Mouse (Mus musculus) hindbrain, embryonic 13.5 days (tissue): Measurements from ENCODE around the gene Olfr1087. TPM values are rescaled to one million over a fixed set of nuclear protein-coding genes. Genes with fewer than 3 reads are reported as not detected.
"Not testable (repeated sequence)": the region's sequence is repeated elsewhere in the genome, so short reads cannot be mapped to it uniquely, and the experiment has no call there.

Experiments
- ATAC-seq: fragments of 200-750 bp; cut with Nextera tagmentation; 2 replicates; pipeline ENCODE4 v1.8.0; 2017; ENCODE audit warnings: moderate TSS enrichment; ENCODE audit not compliant: low FRiP score
- H3K27ac ChIP-seq: fragments of 300-500 bp; sonication (generic); 2 replicates; pipeline ENCODE4 v1.5.1; 2015; ENCODE audit warnings: inconsistent platforms, mild to moderate bottlenecking, moderate library complexity
- H3K27me3 ChIP-seq: fragments of 300-500 bp; sonication (generic); 2 replicates; pipeline ENCODE4 v1.6.1; 2015; ENCODE audit warnings: mild to moderate bottlenecking, inconsistent platforms
- H3K36me3 ChIP-seq: fragments of 300-500 bp; sonication (generic); 2 replicates; pipeline ENCODE4 v1.6.1; 2015; ENCODE audit warnings: mild to moderate bottlenecking, inconsistent platforms
- H3K4me1 ChIP-seq: fragments of 300-500 bp; sonication (generic); replicated peaks from 2 replicates; pipeline ENCODE4 v1.6.1; 2015; ENCODE audit warnings: inconsistent platforms
- H3K4me2 ChIP-seq: fragments of 300-500 bp; sonication (generic); 2 replicates; pipeline ENCODE4 v1.6.1; 2015; ENCODE audit warnings: inconsistent platforms, mild to moderate bottlenecking, moderate library complexity
- H3K4me3 ChIP-seq: fragments of 300-500 bp; sonication (generic); 2 replicates; pipeline ENCODE4 v1.5.1; 2015; ENCODE audit warnings: mild to moderate bottlenecking, inconsistent platforms
- H3K9ac ChIP-seq: fragments of 300-500 bp; sonication (generic); 2 replicates; pipeline ENCODE4 v1.6.1; 2015; ENCODE audit warnings: mild to moderate bottlenecking, inconsistent platforms
- H3K9me3 ChIP-seq: fragments of 300-500 bp; sonication (generic); 2 replicates; pipeline ENCODE4 v1.6.1; 2016; ENCODE audit warnings: inconsistent platforms
- WGBS: fragments of 180-500 bp; shearing (Covaris S2); methylation state at CpG from one replicate; pipeline ENCODE4 v1.1.7; 2015; 5-methylcytosine and 5-hydroxymethylcytosine counted together
- polyA plus RNA-seq: library from polyadenylated mRNA; unstranded; fragments of >200 nt; fragmentation: Nextera tagmentation; extraction: Ambion mirVana; gene quantifications from 2 replicates; pipeline ENCODE4 v1.2.1, GENCODE M21; 2015

The Olfr1087 gene
- not detected in 2 replicates for polyA plus RNA-seq

DNA sequence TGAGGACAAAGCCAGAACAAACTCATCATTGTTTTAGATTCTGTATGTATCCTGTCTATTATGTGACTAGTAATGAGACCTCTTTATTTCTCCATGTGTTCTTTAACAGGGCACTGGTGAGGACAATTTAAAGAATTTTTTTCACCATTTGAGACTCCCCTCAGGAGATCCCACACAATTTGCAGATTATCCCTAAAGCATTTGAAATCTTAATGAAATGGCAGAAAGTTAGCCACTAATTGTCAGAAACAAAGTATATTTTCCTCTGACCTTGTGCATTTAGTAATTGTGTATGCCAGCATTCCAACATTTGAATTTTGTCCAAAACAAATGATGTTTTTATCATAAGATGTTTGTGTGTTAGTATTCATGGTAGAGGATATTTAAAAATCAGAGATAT, at the start of gene Olfr1087:
Olfr1087 (minus strand) TSS at position 101 of the 400 bp plus-strand sequence.
- Histone ChIP-seq H3K4me2 (no peak within 1 kb of the TSS), H3K27ac (no peak within 1 kb of the TSS), H3K36me3 (no peaks in the 10 kb centered on the region), H3K9ac (no peak within 1 kb of the TSS), H3K27me3 (no peaks in the 10 kb centered on the region), H3K4me1 (no peaks in the 10 kb centered on the region), H3K9me3 (no peaks in the 10 kb centered on the region), H3K4me3 (no peak within 1 kb of the TSS)
- ATAC-seq: no peak

- ATAC-seq: no peak
- no peaks in the 10 kb centered on the region for H3K4me1 ChIP-seq
- H3K36me3 ChIP-seq: no peaks in the 10 kb centered on the region
- H3K27me3 ChIP-seq: no peaks in the 10 kb centered on the region
- H3K4me3 ChIP-seq: no peak within 1 kb of the TSS
- H3K9me3 ChIP-seq: no peaks in the 10 kb centered on the region
- H3K4me2 ChIP-seq: no peak within 1 kb of the TSS
- H3K9ac ChIP-seq: no peak within 1 kb of the TSS
- no peak within 1 kb of the TSS for H3K27ac ChIP-seq
These were observed 35.4 kb upstream of the Olfr1087 start, which contains the start of gene Olfr1089 for GRCm38 (mm10) chr2:86733601-86734000. Gene Olfr1089, minus strand, starts transcription at chr2:86733701.

DNA sequence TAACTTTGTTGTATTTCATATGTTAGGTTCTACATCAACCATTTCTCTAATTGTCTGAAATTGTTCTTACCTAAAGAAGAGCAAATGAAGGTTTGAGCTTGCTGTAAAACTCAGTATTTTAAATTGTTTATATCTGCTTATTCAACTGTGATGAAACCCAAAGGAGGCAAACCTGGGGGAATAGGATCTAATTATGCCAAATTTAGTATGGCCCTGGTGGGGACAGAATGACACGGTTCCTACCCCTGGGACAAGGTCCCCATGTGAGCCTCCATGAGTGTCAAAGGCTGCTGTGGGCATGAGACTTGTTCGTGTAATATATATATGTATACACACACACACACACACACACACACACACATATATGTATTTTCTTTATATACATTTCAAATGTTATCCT, 18.2 kb downstream of the Olfr1087 start, which contains the start of gene Olfr1086:
Olfr1086 (minus strand) TSS at position 101 of the 400 bp plus-strand sequence.
- Histone ChIP-seq H3K36me3 (no peaks in the 10 kb centered on the region), H3K27me3 (no peaks in the 10 kb centered on the region), H3K4me1 (no peaks in the 10 kb centered on the region), H3K9me3 (no peaks in the 10 kb centered on the region), H3K4me2 (no peak within 1 kb of the TSS), H3K27ac (no peak within 1 kb of the TSS), H3K4me3 (no peak within 1 kb of the TSS), H3K9ac (no peak within 1 kb of the TSS)
- ATAC-seq: no peak
- 82% methylated on average over 2 of the region's 2 CpGs for WGBS

DNA sequence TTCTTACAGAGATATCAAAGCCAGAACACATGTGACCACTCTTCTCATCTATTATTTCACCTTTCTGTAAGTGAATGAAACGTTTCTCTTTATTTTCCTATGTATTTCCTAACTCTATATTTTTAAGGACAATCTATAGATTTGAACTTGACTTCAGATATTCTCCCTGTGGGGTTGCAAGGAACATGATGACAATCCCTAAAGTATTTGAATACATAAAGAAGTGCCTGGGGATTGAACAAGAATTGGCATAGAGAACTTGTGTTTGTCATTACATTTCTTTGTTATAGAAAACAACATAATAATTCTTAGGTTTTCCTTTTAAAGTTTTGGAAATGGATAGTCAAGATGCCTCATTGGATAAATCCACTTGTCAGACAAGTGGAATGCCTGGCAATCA, 36.3 kb downstream of the Olfr1087 start, which contains the start of gene Olfr1085:
Olfr1085 (minus strand) TSS at position 101 of the 400 bp plus-strand sequence.
- Histone ChIP-seq H3K4me1 (no peaks in the 10 kb centered on the region), H3K4me3 (no peak within 1 kb of the TSS), H3K27ac (no peak within 1 kb of the TSS), H3K36me3 (no peaks in the 10 kb centered on the region), H3K9me3 (no peaks in the 10 kb centered on the region), H3K4me2 (no peak within 1 kb of the TSS), H3K27me3 (no peaks in the 10 kb centered on the region), H3K9ac (no peak within 1 kb of the TSS)
- WGBS: 32% methylated on average over 1 of the region's 1 CpGs
- no peak for ATAC-seq

DNA sequence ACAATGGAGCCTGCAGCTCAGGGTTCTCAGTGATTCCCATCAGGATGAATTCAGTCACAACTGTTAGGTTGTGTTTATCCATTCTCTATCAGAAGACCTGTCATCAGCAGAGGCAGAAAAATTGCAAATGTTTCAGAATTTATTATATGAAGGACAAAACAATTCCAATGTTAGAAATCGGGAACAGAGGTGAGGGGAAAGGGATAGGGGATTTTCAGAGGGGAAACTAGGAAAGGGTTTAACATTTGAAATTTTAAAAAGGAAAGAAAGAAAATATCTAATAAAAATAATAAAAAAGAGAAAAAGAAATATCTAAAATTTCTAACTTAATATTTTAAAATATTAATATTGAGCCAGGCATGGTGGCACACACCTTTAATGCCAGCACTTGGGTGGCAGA, 58.6 kb downstream of the Olfr1087 start, which contains the start of gene Olfr1084:
Olfr1084 (minus strand) TSS at position 101 of the 400 bp plus-strand sequence.
- H3K27ac ChIP-seq, H3K36me3 ChIP-seq, H3K4me1 ChIP-seq, H3K9ac ChIP-seq, H3K9me3 ChIP-seq, H3K4me2 ChIP-seq, H3K27me3 ChIP-seq, ATAC-seq, H3K4me3 ChIP-seq: not testable (repeated sequence)
- whole genome bisulfite sequencing: 89% methylated on average over 1 of the region's 1 CpGs

Other genes starting within 250 kb of the Olfr1087 start
- not detected in 2 replicates for gene Olfr1065, start 247.8 kb downstream of the Olfr1087 start, polyA plus RNA-seq
- not detected in 2 replicates for gene Olfr1066, start 242.1 kb downstream of the Olfr1087 start, polyA plus RNA-seq
- gene Olfr228, start 211.0 kb downstream of the Olfr1087 start, polyA plus RNA-seq: not detected in 2 replicates
- gene Olfr1076, start 189.9 kb downstream of the Olfr1087 start, polyA plus RNA-seq: not detected in 2 replicates
- gene Olfr1079, start 155.9 kb downstream of the Olfr1087 start, polyA plus RNA-seq: not detected in 2 replicates
- gene Olfr1080, start 140.2 kb downstream of the Olfr1087 start, polyA plus RNA-seq: not detected in 2 replicates
- gene Olfr1082, start 99.4 kb downstream of the Olfr1087 start, polyA plus RNA-seq: not detected in 2 replicates
- not detected in 2 replicates for gene Olfr1084, start 58.7 kb downstream of the Olfr1087 start, polyA plus RNA-seq
- gene Olfr1085, start 36.4 kb downstream of the Olfr1087 start, polyA plus RNA-seq: not detected in 2 replicates
- not detected in 2 replicates for gene Olfr1086, start 18.3 kb downstream of the Olfr1087 start, polyA plus RNA-seq
- not detected in 2 replicates for gene Olfr1089, start 35.3 kb upstream of the Olfr1087 start, polyA plus RNA-seq
- not detected in 2 replicates for gene Olfr1090, start 60.6 kb upstream of the Olfr1087 start, polyA plus RNA-seq
- not detected in 2 replicates for gene Olfr1093, start 84.1 kb upstream of the Olfr1087 start, polyA plus RNA-seq
- gene Olfr141, start 111.6 kb upstream of the Olfr1087 start, polyA plus RNA-seq: not detected in 2 replicates
- not detected in 2 replicates for gene Olfr1094, start 126.3 kb upstream of the Olfr1087 start, polyA plus RNA-seq
- gene Olfr1095, start 153.3 kb upstream of the Olfr1087 start, polyA plus RNA-seq: not detected in 2 replicates
- not detected in 2 replicates for gene Gm13723, start 176.4 kb upstream of the Olfr1087 start, polyA plus RNA-seq
- not detected in 2 replicates for gene Olfr1097, start 193.8 kb upstream of the Olfr1087 start, polyA plus RNA-seq
- gene Olfr1098, start 226.2 kb upstream of the Olfr1087 start, polyA plus RNA-seq: not detected in 2 replicates